Mouse (Mus musculus) olfactory bulb, adult 2 months (tissue): Measurements from ENCODE around the gene Tgfbr2.

Experiments used
- CTCF ChIP-seq: fragments of 200-500 bp; IDR thresholded peaks from 2 replicates; pipeline ENCODE4 v1.5.1; 2012; ENCODE audit warnings: low read depth, mild to moderate bottlenecking, low read length, moderate library complexity; ENCODE audit not compliant: insufficient read depth
- POLR2A ChIP-seq: fragments of 200-500 bp; IDR thresholded peaks from 2 replicates; pipeline ENCODE4 v1.6.1; 2012; ENCODE audit warnings: mild to moderate bottlenecking, low read depth, low read length, moderate library complexity; ENCODE audit not compliant: insufficient read depth

DNA sequence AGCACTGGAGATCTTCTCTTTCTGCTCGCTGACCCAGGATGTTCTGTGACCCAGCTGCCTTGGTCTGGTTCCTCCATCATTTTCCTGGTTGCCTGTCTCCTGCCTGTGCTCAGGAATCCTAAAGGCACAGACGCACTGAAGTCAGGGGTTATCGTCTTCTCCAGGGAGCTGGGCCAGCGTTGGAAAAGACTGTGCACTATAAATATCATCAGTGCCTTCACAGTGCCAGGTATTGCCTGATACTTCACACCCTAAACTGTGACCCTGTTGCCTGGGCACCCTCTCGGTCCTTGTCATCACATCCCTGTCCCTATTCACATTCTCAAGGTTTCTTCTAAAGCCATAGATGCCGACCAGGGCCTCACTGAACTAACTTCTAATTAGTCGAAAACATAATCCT lies 55.2 kb downstream of the Tgfbr2 start:
- TF ChIP-seq CTCF (no peak), POLR2A (no peak)
